Mouse (Mus musculus) thymus, postnatal 25 days (tissue): ENCODE data around the gene Cul1.

ENCODE experiments used
- DNase-seq: peaks from one replicate; pipeline ENCODE4 v3.0.0; 2022

Cul1 gene

DNA sequence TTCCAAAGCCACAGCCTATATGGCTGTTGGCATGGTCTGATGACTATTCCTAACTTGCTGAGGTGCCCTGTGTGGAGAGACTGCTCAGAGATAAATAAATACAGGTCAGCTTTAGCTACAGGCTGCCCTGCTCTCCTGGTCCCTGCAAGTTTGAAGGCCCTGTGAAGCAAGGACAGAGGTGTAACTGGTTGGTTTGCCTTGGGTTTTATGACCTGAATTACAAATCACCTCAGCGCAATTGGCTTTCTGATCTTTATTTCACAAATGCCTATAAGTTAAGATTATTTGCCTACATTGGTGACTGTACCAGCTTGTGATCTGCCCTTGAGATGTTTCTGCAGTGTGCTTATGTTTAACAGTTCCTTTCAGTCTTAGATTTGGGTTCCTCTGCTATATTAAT, 28.8 kb downstream of the Cul1 start:
- no peak for DNase-seq

DNA sequence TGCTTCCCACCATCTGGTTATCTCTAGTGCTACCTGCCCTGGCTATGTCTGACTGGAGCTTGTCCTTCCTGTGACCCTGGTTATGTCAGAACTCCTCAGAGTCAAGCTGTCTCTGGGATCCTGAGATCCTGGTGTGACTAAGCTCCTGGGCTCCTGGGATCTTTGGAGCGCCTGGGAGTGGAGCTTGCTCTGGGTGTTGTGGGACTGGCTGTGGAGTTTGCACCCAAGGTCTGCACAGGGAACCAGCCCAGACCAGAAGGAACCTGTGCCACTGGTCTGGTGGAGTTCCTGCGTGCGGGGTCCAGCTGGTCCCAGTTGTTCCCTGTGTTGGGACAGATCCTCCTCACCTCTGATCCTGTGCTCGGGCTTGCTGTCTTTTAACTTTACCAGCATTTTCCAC, 41.4 kb downstream of the Cul1 start:
- DNase-seq = no peak

DNA sequence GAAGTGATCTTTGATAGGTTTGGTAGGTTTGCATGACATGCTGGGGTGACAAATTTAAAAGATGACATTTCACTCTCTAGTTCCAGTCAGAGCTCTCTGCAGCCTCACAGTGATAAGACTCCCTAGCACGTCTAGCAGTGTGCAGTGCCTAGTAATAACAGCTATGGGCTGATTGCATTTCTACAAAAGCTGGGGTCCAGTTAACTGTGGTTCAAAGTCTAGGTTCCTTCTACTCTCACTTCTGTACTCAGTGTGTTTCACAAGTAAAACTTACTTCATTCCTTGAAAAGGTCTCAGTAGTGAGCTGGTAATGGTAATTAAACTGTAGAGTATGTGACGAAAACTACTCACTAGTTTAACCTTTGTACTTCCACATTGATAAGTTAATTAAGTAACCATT, 66.8 kb downstream of the Cul1 start:
- no peak for DNase-seq

DNA sequence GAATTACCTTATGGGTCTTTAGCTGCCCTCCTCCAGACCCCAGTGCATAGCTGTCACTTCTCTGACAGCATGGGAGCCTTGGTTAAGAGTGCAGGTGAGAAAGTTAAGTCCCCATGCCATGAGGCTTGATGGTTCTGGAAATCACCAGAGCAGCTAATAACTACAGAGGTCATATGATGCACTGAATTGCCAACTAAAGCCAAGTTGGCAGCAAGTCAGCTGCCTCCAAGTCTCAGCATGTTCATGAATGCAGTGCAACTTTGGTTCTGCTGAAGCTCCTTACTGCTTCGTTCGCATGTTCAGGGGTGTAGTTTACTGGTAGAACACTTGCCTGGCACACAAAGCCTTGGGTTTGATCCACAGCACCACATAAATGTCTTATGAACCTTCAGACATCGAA, 69.2 kb downstream of the Cul1 start:
- DNase-seq = no peak

DNA sequence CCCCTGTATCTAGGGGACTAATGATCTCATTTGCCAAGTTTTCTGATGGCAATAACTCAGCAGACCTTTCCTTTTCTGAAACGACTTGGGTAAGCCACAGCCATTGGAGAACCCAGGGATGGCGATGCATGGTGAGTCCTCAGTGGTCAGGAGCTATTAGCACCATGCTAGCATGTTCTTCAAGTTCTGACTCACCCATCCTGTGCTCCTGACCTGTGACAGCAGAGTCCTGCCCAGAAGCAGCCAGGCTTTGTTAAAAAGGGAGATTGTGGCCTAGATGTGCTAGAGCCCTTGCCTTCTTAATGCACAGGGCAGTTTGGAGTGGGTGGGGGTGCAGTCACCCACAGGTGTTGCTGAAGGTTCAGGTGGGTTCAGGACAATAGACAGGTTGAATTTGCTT, 71.8 kb downstream of the Cul1 start:
- no peak for DNase-seq

DNA sequence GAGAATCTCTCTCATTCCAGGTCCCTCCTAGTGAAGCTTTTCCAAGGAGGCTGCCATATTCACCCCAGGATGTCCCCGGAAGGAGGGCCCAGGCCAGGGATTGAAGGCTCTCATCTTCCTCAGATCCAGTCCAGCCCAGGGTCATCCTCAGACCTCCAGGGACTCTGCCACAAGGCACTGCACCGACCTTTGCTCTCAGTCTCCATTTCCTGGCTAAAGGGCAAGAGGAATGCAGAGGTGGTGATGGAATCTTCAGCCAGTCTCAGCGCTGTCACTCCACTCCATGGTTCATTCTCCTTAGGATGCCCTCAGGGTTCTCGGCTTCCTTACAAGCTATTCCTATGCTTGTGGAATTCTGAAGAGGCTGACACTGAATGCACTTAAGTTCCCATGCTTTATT, 73.2 kb downstream of the Cul1 start:
- DNase-seq = no peak

DNA sequence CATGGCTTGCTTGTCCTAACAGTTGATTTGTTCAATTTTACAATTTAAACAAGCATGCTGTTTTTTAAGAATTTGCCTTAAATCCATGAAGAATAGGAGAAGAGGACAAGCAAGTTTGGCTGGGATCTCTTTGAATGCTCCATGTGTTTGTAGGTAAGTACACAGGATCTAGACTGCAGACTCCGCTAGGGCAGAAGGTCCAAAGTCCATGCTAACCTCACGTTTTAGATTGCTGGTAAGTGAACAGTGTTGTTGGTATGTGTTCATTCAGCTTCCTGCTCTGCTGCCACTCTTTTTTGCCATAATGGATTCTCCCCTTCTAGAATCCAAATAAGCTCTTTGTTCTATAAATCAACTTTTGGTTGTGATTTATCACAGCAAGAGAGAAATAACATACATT, 73.9 kb downstream of the Cul1 start:
- DNase-seq = no peak

DNA sequence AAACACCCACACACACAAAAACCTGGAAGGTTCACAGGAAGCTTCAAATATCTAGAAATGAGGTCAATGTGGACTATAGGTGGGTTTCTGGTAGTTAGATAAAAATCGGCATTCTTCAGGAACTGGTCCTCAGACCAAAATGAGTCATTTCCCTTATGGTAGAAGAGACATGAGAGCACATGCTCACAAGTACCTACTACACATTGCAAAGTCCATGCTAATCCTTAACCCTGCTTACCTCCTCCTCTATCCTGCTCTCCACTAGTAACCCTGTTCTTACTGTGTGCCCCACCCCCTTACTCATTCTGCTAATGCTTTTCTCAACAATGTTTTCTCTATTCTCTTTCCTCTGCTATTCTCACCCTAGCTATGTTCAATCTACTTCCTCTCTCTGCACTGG, 74.5 kb downstream of the Cul1 start:
- no peak for DNase-seq

DNA sequence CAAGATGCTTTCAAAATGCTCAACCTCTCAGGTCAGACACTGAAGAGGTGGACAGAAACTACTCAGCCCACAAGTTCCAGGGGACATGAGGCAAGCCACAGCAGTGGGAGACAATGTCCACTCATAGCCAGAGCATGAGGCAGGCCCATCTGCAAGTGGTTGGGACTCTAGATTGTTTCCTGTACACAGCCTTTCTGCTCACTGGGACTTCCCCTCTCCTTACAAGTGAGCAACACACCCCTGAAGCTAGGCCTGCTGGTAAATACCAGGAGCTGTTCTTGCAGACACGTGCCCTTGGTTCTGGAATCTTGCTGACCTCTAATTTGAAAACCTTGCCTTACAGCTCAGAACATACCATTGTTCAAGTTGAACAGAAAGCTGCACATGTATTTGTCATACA, 79.3 kb downstream of the Cul1 start:
- DNase-seq = no peak

DNA sequence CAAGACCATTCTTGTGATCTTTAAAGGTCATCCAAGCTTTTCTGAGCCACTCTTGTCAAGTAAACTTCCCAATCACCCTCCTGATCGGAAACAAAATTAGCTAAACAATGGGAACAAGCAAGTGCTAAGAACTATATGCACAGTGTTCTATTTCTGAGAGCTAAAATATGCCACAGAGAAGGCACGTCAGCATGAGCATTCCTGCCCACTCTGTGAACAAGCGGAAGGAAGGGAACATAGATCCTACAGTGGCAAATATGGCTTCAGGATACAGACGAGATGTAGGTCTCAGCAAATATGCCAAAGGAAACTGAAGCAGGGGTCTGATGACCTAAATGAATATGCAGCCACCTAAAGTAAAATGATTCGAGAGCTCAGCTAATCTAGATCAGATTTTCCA, 82.1 kb downstream of the Cul1 start:
- no peak for DNase-seq

DNA sequence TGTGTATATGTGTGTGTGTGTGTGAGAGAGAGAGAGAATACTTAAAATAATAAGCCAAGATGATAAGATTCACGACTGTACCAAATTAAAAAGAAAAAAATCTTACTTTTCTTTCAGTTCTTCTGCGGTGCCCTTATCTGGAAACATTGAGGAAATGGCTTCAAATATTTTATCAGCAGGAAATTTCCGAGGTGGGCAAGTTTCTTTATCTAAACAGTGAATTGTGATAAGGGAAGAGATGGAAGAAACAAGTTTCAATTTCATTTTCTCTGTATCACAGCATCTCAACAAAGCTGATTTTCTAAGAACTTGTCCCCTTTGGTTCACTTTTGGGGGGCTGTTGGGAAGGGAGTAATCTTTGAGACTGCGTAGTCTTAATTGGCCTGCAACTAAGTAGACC, 99.1 kb downstream of the Cul1 start:
- no peak for DNase-seq

DNA sequence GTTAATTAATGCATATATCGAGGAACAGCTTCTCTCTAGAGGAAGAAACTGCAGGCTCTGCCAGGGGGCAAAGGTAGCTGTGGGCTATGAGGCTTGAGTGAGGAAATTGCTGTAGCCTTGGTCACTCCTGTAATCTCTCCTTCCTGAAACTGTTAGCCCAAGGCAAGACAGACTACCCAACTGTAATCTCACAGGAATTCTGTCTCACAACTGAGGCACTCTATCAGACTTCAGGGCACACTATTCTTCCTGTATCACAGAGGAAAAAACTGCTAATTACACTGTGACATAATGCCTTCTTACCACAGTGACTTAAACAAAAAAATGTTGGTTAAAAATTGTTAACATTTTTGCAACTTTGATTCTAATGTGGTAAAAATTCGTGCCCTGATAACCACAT, 106.1 kb downstream of the Cul1 start:
- no peak for DNase-seq

DNA sequence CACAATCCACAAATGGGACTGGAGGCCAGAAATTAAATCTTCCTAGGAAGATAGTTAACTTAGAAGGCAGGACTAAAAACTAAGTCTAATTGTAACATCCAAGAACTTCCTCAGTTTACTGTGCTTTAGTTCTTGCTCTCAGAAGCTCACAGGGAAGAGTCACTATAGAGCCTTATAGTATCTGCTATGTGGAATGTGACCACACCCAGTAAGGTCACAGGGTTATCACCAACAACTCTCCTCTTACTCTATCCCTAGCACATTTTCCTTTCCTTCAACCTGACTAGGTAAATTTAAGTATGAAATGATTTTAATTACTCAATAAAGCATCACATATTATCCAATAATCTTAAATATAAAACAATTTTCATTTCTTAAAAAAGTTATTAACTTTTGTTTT, 107.2 kb downstream of the Cul1 start:
- DNase-seq = no peak

DNA sequence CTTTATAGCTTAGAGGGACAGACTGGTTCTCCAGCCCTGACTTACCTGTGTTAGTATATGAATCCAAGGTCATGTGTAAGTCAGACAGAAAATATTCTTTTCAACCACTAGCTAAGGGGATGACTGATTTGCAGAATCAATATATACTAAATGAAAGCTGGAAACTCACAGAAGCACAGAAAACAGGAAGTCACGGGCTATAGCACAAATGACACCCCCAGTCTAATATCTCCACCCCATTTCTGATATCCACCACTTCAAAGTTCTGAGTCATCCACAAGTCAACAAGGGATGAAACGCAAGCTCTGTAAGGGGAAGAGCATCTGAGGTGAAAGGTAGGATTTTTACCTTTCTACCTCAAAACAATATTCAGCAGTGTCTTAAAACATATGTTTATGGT, 107.6 kb downstream of the Cul1 start:
- DNase-seq = no peak

DNA sequence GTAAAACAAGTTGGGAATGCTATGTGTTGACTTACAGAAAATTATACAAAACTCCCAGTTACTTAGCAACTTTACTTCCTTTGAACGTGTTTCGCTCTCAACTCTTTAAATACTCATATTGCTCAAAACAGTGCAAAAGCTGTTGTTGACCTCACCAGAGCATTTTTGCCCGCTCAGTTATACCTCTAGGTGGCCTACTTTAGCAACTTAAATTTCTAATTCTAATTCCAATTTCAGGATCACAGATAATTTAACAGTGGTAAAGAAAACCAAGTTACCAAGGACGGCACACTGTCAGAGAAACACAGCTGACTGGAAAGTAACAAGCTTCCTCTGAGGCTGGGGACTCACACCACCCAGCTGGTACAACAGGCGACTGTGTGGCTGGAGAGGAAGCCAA, 108.2 kb downstream of the Cul1 start:
- no peak for DNase-seq

DNA sequence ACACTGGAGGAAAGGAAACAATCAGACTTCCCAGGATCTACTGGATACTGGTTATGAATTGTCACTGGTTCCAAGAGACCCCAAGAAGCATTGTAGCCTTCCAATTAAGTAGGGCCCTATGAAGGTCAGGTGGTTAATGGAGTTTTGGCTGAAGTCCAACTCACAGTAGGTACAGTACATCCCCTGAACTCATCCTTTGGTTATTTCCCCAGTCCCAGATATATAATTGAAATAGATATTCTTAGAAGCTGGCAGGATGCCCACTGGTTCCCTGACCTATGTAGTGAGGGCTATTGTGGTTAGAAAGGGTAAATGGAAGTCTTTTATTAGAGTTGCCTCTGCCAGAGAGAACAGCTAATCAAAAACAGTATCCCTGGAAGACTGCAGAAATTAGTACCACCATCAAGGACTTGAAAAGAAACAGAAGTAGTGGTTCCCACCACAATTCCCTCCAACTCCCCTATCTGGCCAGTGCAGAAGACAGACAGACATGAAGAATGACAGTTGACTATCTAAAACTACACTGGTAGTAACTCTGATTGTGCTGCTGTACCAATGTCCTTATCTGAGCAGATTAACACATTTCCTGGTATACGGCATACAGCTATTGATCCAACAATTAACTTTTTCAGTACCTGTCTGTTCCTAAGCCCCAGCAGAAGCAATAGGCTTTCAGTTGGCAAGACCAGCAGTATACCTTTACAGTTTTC, 112.3 kb downstream of the Cul1 start:
- DNase-seq = no peak

DNA sequence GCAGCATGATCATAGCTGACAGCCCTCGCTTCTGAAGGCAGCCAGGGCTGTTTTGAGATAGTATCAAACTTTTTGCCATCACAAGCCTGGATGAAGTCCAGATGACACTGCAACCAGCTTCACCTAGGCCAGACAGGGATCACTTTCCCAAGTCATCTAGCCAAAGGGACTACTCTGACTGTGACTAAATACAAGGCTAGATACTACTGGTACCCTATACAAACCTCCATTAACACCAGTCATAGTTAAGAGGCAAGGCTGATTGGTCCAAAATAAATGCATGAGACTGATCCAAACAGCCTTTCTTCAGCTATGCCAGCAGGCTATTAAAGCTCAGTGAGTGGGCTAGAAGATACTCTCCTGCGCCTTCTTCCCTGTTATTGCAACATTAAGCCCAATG, 119.7 kb downstream of the Cul1 start:
- no peak for DNase-seq
